Mouse (Mus musculus) midbrain, postnatal 0 days (tissue): ENCODE measurements at regions not wholly inside any gene's neighbourhood (a gene's known extent, or its start where the extent isn't known, plus 50 kb on each side); places are given as distances from the start of the nearest gene placed in this dataset.

Source experiments
- ATAC-seq: fragments of 200-750 bp; cut with Nextera tagmentation; 2 replicates; pipeline ENCODE4 v1.8.0; 2017; ENCODE audit warnings: moderate number of reproducible peaks, mild to moderate bottlenecking, moderate TSS enrichment, moderate library complexity; ENCODE audit not compliant: low FRiP score
- DNase-seq: peaks from one replicate; pipeline ENCODE4 v3.0.0-alpha.2; 2015; ENCODE audit warnings: low spot score
- H3K27ac ChIP-seq: fragments of 300-500 bp; sonication (generic); 2 replicates; pipeline ENCODE4 v1.5.1; 2014; ENCODE audit warnings: low read depth, mild to moderate bottlenecking, low read length, mixed read lengths
- H3K27me3 ChIP-seq: fragments of 300-500 bp; sonication (generic); 2 replicates; pipeline ENCODE4 v1.6.1; 2014; ENCODE audit warnings: low read length, control low read depth, mixed read lengths; ENCODE audit not compliant: insufficient read depth
- H3K36me3 ChIP-seq: fragments of 300-500 bp; sonication (generic); 2 replicates; pipeline ENCODE4 v1.6.1; 2014; ENCODE audit warnings: low read length, control low read depth, mixed read lengths; ENCODE audit not compliant: insufficient read depth
- H3K4me1 ChIP-seq: fragments of 300-500 bp; sonication (generic); 2 replicates; pipeline ENCODE4 v1.6.1; 2014; ENCODE audit warnings: mild to moderate bottlenecking, control low read depth, antibody characterized with exemption, low read length, mixed read lengths; ENCODE audit not compliant: insufficient read depth
- H3K4me2 ChIP-seq: fragments of 300-500 bp; sonication (generic); 2 replicates; pipeline ENCODE4 v1.6.1; 2014; ENCODE audit warnings: low read depth, mild to moderate bottlenecking, low read length, mixed read lengths; ENCODE audit not compliant: poor library complexity, severe bottlenecking
- H3K4me3 ChIP-seq: fragments of 300-500 bp; sonication (generic); 2 replicates; pipeline ENCODE4 v1.5.1; 2014; ENCODE audit warnings: low read depth, mild to moderate bottlenecking, low read length, moderate library complexity
- H3K9ac ChIP-seq: fragments of 300-500 bp; sonication (generic); replicated peaks from 2 replicates; pipeline ENCODE4 v1.6.1; 2014; ENCODE audit warnings: mild to moderate bottlenecking, low read length, moderate library complexity, mixed read lengths; ENCODE audit not compliant: poor library complexity, severe bottlenecking
- H3K9me3 ChIP-seq: fragments of 300-500 bp; sonication (generic); 2 replicates; pipeline ENCODE4 v1.6.1; 2016; ENCODE audit warnings: low read length, control low read depth
- CTCF ChIP-seq: IDR thresholded peaks from 2 replicates; pipeline ENCODE4 v1.5.1; 2016; ENCODE audit warnings: antibody characterized with exemption, mild to moderate bottlenecking
- WGBS: fragments of 180-500 bp; shearing (Covaris S2); extraction: QIAGEN DNeasy Blood & Tissue Kit; methylation state at CpG from one replicate; pipeline ENCODE4 v1.1.7; 2014; 5-methylcytosine and 5-hydroxymethylcytosine counted together

DNA sequence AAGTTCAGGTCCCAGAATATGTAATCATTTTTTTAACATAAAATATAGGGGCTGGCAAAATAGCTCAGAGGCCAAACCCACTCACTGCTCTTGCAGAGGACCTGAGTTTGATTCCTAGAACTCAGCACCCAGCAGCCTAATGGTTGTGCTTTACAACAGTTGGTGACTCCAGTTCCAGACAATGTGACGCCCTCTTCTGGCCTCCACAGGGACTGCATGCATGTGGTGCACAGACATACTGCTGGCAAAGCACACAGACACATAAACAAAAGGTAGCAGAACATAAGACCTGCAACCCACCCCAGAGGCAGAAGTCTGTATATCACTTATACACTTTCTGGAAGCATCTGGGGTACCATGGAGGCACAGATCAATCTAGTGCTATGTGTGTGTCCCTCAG is 87.5 kb downstream of the Ackr3 start:
- Histone ChIP-seq H3K9ac (no peak overlapping the region), H3K27ac (no peak overlapping the region), H3K4me2 (no peak overlapping the region), H3K36me3 (no peaks in the 10 kb centered on the region), H3K4me3 (no peak overlapping the region), H3K4me1 (no peaks in the 10 kb centered on the region; the same call in 1 of the 2 replicates), H3K9me3 (no peaks in the 10 kb centered on the region), H3K27me3 (no peaks in the 10 kb centered on the region)
- peak; percentile 62 for TF ChIP-seq CTCF
- 38% methylated on average over 1 of the region's 1 CpGs for WGBS
- DNase-seq (no peak), ATAC-seq (no peak)

DNA sequence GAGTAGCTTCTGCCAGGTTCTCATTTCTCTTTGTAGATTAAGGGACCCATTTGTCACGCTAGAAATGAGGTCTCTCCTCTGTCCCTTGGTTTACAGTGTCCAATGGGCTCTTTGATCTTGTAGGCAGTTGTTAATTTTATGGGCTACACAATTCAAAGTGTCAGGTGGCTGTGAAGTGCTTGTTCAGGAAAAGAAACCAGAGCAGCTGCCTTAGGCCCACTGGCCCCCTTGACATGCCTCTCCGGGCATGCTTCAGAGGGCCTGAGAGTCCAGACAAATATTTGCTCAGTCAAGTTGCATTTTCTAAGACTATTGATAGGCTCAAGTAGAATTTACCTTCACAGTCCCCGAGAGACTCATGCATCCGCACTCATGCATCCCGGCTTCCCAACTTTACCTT is 94.0 kb downstream of the Ackr3 start:
- DNase-seq, result no peak
- no peak for TF ChIP-seq CTCF
- H3K4me1 ChIP-seq, result no peaks in the 10 kb centered on the region
- no peak overlapping the region for H3K27ac ChIP-seq
- no peaks in the 10 kb centered on the region for H3K27me3 ChIP-seq
- H3K36me3 ChIP-seq, result no peaks in the 10 kb centered on the region
- no peaks in the 10 kb centered on the region for H3K9me3 ChIP-seq
- no peak overlapping the region for H3K9ac ChIP-seq
- H3K4me3 ChIP-seq, result no peak overlapping the region
- no peak overlapping the region for H3K4me2 ChIP-seq
- 70% methylated on average over 5 of the region's 5 CpGs for WGBS
- ATAC-seq, result no peak

DNA sequence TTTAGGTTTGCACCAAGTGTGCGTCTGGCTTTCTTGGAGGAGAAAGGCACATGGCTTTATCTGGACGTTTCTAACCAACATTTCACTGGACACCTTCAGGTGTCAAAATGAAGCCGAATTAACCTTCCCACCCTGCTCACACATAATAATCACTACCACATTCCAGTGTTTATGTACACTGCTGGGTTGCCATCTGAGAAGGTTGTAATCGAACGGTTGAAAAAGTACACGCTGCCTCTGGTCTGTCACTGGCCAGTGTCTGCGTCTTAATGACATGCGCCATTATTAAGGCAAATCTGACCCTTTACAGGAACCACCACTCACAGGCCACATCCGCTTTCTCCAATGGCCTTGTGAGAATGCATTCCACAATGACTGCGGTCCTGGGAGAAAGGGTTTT is 96.4 kb downstream of the Ackr3 start:
- no peak overlapping the region for H3K4me3 ChIP-seq
- H3K27me3 ChIP-seq, result no peaks in the 10 kb centered on the region
- no peak overlapping the region for H3K4me2 ChIP-seq
- DNase-seq (no peak), ATAC-seq (no peak)
- H3K27ac ChIP-seq, result no peak overlapping the region
- TF ChIP-seq CTCF, result no peak
- H3K9me3 ChIP-seq, result no peaks in the 10 kb centered on the region
- 0 out of 2 replicates have a peak, but pooled peaks cover 2% of the 10 kb centered on the region for H3K4me1 ChIP-seq
- no peaks in the 10 kb centered on the region for H3K36me3 ChIP-seq
- no peak overlapping the region for H3K9ac ChIP-seq
- 91% methylated on average over 10 of the region's 10 CpGs for WGBS

DNA sequence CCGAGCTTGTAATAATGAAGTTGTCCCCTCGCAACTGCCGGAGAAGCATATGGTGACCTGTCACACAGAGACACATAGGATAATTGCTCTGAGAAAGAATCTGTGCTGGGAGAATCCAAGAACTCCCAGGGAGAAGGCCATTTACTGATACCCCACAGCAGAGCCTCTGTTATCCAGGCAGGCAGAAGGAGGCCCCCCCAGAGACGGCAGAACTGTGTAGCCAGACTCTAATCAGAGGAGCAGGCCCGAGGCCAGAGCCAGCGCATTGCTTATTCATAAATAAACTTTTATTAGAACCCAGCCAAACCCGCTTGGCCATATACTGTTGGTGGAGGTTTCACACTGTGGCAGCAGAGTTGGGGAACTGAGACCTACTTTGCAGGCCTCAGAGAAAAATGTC is 100.6 kb downstream of the Ackr3 start:
- ATAC-seq (no peak), DNase-seq (peak; percentile 41)
- H3K4me1 ChIP-seq, result 0 out of 2 replicates have a peak, but pooled peaks cover 2% of the 10 kb centered on the region
- H3K9ac ChIP-seq, result no peak overlapping the region
- no peak overlapping the region for H3K4me2 ChIP-seq
- WGBS, result 43% methylated on average over 7 of the region's 7 CpGs
- H3K4me3 ChIP-seq, result no peak overlapping the region
- H3K27me3 ChIP-seq, result no peaks in the 10 kb centered on the region
- TF ChIP-seq CTCF, result no peak
- H3K27ac ChIP-seq, result no peak overlapping the region
- H3K36me3 ChIP-seq, result no peaks in the 10 kb centered on the region
- H3K9me3 ChIP-seq, result no peaks in the 10 kb centered on the region

DNA sequence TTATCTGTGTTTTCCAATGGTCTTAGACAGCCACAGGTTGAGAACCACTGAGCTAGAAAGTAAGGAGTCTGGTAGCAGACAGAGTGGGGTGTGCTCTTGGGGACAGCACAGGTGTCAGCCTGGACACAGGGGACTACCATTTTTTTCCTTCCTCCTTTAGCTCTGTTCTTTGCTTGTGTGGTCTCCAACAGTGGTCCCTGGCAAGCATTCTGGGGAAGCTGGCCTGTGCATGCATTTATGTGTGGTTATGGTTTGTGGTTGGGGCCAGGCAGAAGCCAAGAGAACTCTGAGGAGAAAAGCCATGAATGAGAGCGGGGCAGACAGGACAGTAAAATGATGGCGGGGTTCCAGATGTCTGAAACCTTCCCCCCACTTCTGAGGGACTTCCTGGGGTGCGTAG is 107.2 kb downstream of the Ackr3 start:
- no peak overlapping the region for H3K27ac ChIP-seq
- WGBS, result 68% methylated on average over 3 of the region's 3 CpGs
- ATAC-seq, result no peak

DNA sequence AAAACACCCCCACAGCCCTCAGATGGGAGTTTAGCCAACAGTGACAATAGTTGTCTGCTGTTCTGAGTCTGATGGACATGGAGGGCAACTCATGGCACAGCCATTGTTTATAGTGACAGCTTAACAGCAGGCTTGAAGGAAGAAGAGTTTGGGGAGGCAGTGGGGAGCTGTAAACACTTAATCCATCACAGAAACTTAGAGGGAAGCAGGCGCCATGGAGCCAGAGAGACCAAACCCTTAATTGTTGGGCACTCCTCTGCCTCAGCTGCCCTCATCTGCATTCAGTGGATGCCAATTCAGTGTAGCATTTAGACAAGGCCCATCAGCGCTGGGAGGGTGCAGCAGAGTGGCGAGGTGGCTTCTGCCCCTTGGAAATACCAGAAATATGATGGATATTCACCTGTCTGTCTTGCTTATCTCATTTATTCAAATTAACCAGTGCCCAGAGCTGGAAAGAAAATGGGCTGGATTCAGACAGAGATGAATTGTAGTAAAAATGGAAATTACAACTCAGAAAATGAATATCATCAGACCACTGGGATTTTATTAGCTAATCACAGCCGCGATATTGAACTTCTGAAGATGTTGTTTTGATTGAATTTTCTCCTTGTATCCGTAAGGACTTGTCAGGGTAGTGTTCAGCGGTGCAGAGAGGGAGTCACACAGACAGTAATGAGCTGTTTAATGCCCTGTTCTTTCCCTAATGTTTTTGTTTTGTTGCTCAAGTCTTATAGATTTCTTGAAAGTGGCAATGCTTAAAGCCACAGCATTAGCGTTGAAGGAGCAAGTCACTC is 108.1 kb downstream of the Ackr3 start:
- Histone ChIP-seq H3K4me1 (no peaks in the 10 kb centered on the region), H3K27me3 (no peaks in the 10 kb centered on the region), H3K9ac (no peak overlapping the region), H3K4me2 (no peak overlapping the region), H3K9me3 (no peaks in the 10 kb centered on the region), H3K36me3 (no peaks in the 10 kb centered on the region), H3K4me3 (no peak overlapping the region), H3K27ac (no peak overlapping the region)
- TF ChIP-seq CTCF, result no peak
- peak; percentile 44 for DNase-seq
- 50% methylated on average over 8 of the region's 8 CpGs for WGBS
- no peak for ATAC-seq

More for the DNA sequence above, 107.2 kb downstream of the Ackr3 start:
- no peak for TF ChIP-seq CTCF
- Histone ChIP-seq H3K4me2 (no peak overlapping the region), H3K9me3 (no peaks in the 10 kb centered on the region), H3K4me1 (no peaks in the 10 kb centered on the region), H3K9ac (no peak overlapping the region), H3K27me3 (no peaks in the 10 kb centered on the region), H3K4me3 (no peak overlapping the region), H3K36me3 (no peaks in the 10 kb centered on the region)
- peak; percentile 17 for DNase-seq
